Mouse (Mus musculus): ENCODE measurements around the gene Ube2f. TPM values are rescaled to one million over a fixed set of nuclear protein-coding genes. Genes with fewer than 3 reads are reported as not detected.
A peak's percentile ranks its signal among the peaks of the same experiment; 100 is the strongest.

The Ube2f gene
- polyA plus RNA-seq, 1 experiment from 2014 or later: 55.5 TPM

DNA sequence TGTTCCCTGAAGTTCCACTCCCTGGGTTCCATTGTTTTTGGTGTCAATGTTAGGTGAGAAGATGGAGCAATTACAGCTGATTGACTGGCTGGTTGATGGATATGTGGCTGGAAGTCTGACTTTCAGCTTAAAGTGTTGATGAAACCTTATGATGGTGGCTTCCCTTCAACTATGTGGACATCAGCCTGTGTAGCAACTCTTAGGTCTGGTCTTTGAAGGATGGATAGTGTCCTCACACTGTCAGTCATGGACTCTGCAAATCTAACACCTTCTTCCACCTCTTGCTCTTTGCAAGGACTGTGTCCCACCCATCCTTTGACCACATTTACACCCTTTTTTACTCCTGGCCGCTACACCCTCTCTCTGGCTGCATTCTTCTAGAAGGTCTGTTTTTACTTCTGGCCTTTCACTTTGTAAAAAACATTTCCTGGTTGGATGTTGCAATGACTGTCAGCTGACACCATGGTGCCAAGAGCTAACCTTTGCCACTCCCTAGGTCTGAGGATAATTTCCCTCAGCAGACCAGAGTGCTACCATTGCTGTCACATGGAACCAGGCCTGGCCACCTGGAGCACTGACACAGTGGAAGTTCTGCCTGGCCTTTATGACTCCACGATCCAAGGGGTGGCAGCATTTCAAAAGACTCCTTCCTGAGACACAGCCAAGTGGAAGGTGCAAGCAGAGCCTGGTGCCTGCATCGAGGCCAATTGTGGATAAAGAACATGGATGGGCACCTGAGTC lies 42.6 kb upstream of the Ube2f start:
- Histone ChIP-seq H3K27ac (ENCODE audit: low read depth, low read length) (no peak overlapping the region; the same call in 1 of the 2 replicates), H3K27me3 (replicated peaks; ENCODE audit: control insufficient read depth, insufficient read depth, low read length) (no peaks in the 10 kb centered on the region), H3K9ac (ENCODE audit: low read depth, low read length) (no peak overlapping the region), H3K4me3 (ENCODE audit: low read depth, low read length) (no peak overlapping the region), H3K4me2 (replicated peaks; ENCODE audit: low read depth) (no peak overlapping the region), H3K36me3 (ENCODE audit: control insufficient read depth, insufficient read depth) (no peaks in the 10 kb centered on the region), H3K4me1 (replicated peaks; ENCODE audit: control insufficient read depth, insufficient read depth, low read length) (no peaks in the 10 kb centered on the region), H3K9me3 (ENCODE audit: control insufficient read depth) (no peaks in the 10 kb centered on the region)
- ATAC-seq: peak; percentile 89
- TF ChIP-seq CTCF (IDR thresholded peaks at IDR 0.05; ENCODE audit: low read depth): peak; percentile 40
- 53% methylated on average over 3 of the region's 3 CpGs for WGBS

DNA sequence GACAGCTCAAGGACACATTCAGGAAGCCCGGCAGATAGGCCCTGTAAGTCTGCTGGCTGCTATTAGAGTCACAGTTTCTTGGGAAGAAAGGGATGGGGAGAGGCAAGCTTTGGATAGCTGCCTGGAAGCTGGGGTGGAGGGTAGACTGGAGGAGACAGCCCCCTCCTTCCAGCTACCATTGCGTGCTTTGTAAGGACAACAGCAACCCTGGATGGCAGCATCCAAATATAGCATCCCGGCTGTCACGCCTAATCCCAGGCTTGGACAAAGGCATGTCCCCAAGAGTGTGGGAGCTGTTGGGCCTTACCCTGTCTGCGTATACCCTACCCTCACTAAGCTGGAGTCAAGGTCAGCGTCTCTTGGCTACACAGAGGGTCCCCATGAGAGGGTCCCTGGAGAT lies 40.8 kb upstream of the Ube2f start:
- Histone ChIP-seq H3K9me3 (ENCODE audit: control insufficient read depth) (no peaks in the 10 kb centered on the region), H3K4me1 (replicated peaks; ENCODE audit: control insufficient read depth, insufficient read depth, low read length) (no peaks in the 10 kb centered on the region), H3K4me3 (ENCODE audit: low read depth, low read length) (no peak overlapping the region), H3K4me2 (replicated peaks; ENCODE audit: low read depth) (no peak overlapping the region), H3K9ac (ENCODE audit: low read depth, low read length) (no peak overlapping the region), H3K36me3 (ENCODE audit: control insufficient read depth, insufficient read depth) (no peaks in the 10 kb centered on the region), H3K27ac (ENCODE audit: low read depth, low read length) (no peak overlapping the region), H3K27me3 (replicated peaks; ENCODE audit: control insufficient read depth, insufficient read depth, low read length) (no peaks in the 10 kb centered on the region)
- no peak for ATAC-seq
- no peak for TF ChIP-seq CTCF (IDR thresholded peaks at IDR 0.05; ENCODE audit: low read depth)
- 73% methylated on average over 6 of the region's 6 CpGs for WGBS

DNA sequence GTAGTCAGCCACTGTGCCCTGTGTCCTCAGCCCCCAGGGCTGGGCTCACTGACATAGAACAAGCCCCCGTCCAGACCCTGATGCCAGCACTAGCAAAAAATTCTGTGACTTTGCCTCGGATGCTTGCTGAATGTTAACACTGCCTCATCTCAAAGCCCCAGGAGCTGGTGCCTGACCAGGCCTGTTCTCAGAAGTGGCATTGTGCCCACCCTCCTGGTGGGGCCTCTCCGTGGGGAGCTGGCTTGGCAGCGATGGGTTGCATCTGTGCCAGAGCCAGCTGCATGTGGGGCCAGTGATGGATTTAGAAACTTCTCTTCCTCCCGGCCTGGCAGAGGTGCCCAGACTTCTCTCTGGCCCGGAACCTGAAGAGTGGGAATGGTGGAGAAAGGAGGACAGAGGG lies 40.3 kb upstream of the Ube2f start:
- Histone ChIP-seq H3K4me2 (replicated peaks; ENCODE audit: low read depth) (no peak overlapping the region), H3K27me3 (replicated peaks; ENCODE audit: control insufficient read depth, insufficient read depth, low read length) (no peaks in the 10 kb centered on the region), H3K9ac (ENCODE audit: low read depth, low read length) (no peak overlapping the region), H3K36me3 (ENCODE audit: control insufficient read depth, insufficient read depth) (no peaks in the 10 kb centered on the region), H3K27ac (ENCODE audit: low read depth, low read length) (no peak overlapping the region), H3K4me1 (replicated peaks; ENCODE audit: control insufficient read depth, insufficient read depth, low read length) (no peaks in the 10 kb centered on the region), H3K4me3 (ENCODE audit: low read depth, low read length) (no peak overlapping the region), H3K9me3 (ENCODE audit: control insufficient read depth) (no peaks in the 10 kb centered on the region)
- no peak for TF ChIP-seq CTCF (IDR thresholded peaks at IDR 0.05; ENCODE audit: low read depth)
- ATAC-seq: no peak
- WGBS: 81% methylated on average over 6 of the region's 6 CpGs

DNA sequence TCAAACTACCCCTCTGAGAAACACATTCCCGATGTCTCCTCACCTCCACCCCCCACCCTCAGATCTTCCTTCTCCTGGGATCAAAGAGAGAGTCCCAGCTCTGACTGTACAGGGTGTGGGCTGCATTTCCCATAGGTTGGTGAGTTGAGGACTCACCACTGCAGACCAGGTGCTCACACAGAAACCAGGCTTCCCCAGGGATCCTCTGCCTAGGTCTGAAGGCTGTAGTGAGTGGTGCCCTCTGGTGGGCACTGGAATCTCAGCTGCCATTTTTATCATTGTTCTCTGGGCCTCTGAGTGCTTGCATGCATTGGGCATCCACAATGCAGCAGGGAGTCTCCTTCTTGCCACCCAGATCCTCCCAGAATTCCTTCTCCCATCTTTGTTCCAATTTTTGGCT lies 39.0 kb upstream of the Ube2f start:
- TF ChIP-seq CTCF (IDR thresholded peaks at IDR 0.05; ENCODE audit: low read depth): peak; percentile 86
- H3K4me1 ChIP-seq (replicated peaks; ENCODE audit: control insufficient read depth, insufficient read depth, low read length): no peaks in the 10 kb centered on the region
- H3K4me2 ChIP-seq (replicated peaks; ENCODE audit: low read depth): no peak overlapping the region
- H3K27ac ChIP-seq (ENCODE audit: low read depth, low read length): no peak overlapping the region
- no peaks in the 10 kb centered on the region for H3K36me3 ChIP-seq (ENCODE audit: control insufficient read depth, insufficient read depth)
- no peak overlapping the region for H3K4me3 ChIP-seq (ENCODE audit: low read depth, low read length)
- H3K27me3 ChIP-seq (replicated peaks; ENCODE audit: control insufficient read depth, insufficient read depth, low read length): no peaks in the 10 kb centered on the region
- 73% methylated on average over 1 of the region's 1 CpGs for WGBS
- no peak for ATAC-seq
- H3K9ac ChIP-seq (ENCODE audit: low read depth, low read length): no peak overlapping the region
- no peaks in the 10 kb centered on the region for H3K9me3 ChIP-seq (ENCODE audit: control insufficient read depth)

DNA sequence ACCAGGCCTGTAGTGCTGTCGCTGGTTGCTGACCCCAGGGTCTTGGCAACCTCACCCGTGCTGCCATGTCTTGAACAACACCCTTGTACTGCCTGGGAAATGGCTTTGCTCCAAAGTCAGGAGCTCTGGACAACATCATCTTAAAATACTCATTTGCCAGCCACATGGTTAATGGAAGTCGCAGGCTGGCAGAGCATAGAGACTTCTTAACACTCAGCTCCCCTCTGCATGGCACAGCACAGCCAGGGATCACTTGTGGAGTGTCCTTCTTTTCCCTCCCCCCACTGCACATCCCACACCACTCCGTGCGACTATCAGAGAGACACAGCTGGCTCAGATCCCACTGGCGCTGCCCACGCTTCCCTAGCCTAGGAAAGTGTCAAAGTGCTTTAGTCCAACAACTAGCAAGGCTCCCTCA lies 38.5 kb upstream of the Ube2f start:
- no peak overlapping the region for H3K4me2 ChIP-seq (replicated peaks; ENCODE audit: low read depth)
- no peak overlapping the region for H3K4me3 ChIP-seq (ENCODE audit: low read depth, low read length)
- no peak overlapping the region for H3K27ac ChIP-seq (ENCODE audit: low read depth, low read length)
- no peaks in the 10 kb centered on the region for H3K4me1 ChIP-seq (replicated peaks; ENCODE audit: control insufficient read depth, insufficient read depth, low read length)
- no peak for ATAC-seq
- no peaks in the 10 kb centered on the region for H3K36me3 ChIP-seq (ENCODE audit: control insufficient read depth, insufficient read depth)
- H3K9ac ChIP-seq (ENCODE audit: low read depth, low read length): no peak overlapping the region
- no peaks in the 10 kb centered on the region for H3K9me3 ChIP-seq (ENCODE audit: control insufficient read depth)
- 65% methylated on average over 7 of the region's 7 CpGs for WGBS
- no peak for TF ChIP-seq CTCF (IDR thresholded peaks at IDR 0.05; ENCODE audit: low read depth)
- H3K27me3 ChIP-seq (replicated peaks; ENCODE audit: control insufficient read depth, insufficient read depth, low read length): no peaks in the 10 kb centered on the region

- no peaks in the 10 kb centered on the region for H3K4me1 ChIP-seq (replicated peaks; ENCODE audit: control insufficient read depth, insufficient read depth, low read length)
- ATAC-seq: no peak
- H3K27ac ChIP-seq (ENCODE audit: low read depth, low read length): no peak overlapping the region
- H3K36me3 ChIP-seq (ENCODE audit: control insufficient read depth, insufficient read depth): no peaks in the 10 kb centered on the region
- no peak for TF ChIP-seq CTCF (IDR thresholded peaks at IDR 0.05; ENCODE audit: low read depth)
- H3K9me3 ChIP-seq (ENCODE audit: control insufficient read depth): no peaks in the 10 kb centered on the region
- no peaks in the 10 kb centered on the region for H3K27me3 ChIP-seq (replicated peaks; ENCODE audit: control insufficient read depth, insufficient read depth, low read length)
- no peak overlapping the region for H3K4me3 ChIP-seq (ENCODE audit: low read depth, low read length)
- 83% methylated on average over 1 of the region's 1 CpGs for WGBS
- no peak overlapping the region for H3K9ac ChIP-seq (ENCODE audit: low read depth, low read length)
- H3K4me2 ChIP-seq (replicated peaks; ENCODE audit: low read depth): no peak overlapping the region
Observed at GRCm38 (mm10) chr1:91215264-91215663, 34.8 kb upstream of the Ube2f start.

Measured in intestine, postnatal 0 days (tissue).